ENCODE assay signal across 35 mouse cellular contexts in genomic region chr3:70218757-70219360, GRCm38 (mm10).
"Had no signal": no experiment of that assay in that cellular context is flagged by ENCODE, and none has a peak within 500 bp of the region (broad histone marks: within the 10 kb centered on the region; RNA-seq: fewer than 3 reads in every experiment).

No protein-coding gene starts in this region.

- H3K36me3 ChIP-seq: heart, embryonic 10.5 days; heart, embryonic 12.5 days; heart, embryonic 13.5 days; heart, embryonic 15.5 days; hindbrain, embryonic 10.5 days; hindbrain, embryonic 12.5 days; hindbrain, embryonic 13.5 days; hindbrain, embryonic 15.5 days; intestine, embryonic 15.5 days; kidney, embryonic 15.5 days had no signal

- H3K27ac ChIP-seq: heart, embryonic 10.5 days; heart, embryonic 13.5 days; heart, embryonic 15.5 days; hindbrain, embryonic 10.5 days; hindbrain, embryonic 12.5 days; hindbrain, embryonic 13.5 days; hindbrain, embryonic 14.5 days; hindbrain, embryonic 15.5 days; hindbrain, postnatal 0 days; intestine, embryonic 15.5 days; kidney, embryonic 15.5 days; kidney, postnatal 0 days; layer of hippocampus, adult 2 months had no signal

- H3K9ac ChIP-seq: heart, embryonic 12.5 days; heart, embryonic 13.5 days; heart, embryonic 15.5 days; hindbrain, embryonic 12.5 days; hindbrain, embryonic 13.5 days; hindbrain, embryonic 14.5 days; hindbrain, embryonic 15.5 days; intestine, embryonic 15.5 days; kidney, embryonic 15.5 days had no signal

- H3K9me3 ChIP-seq: heart, embryonic 10.5 days; heart, embryonic 12.5 days; heart, embryonic 13.5 days; heart, embryonic 15.5 days; hindbrain, embryonic 10.5 days; hindbrain, embryonic 12.5 days; hindbrain, embryonic 13.5 days; hindbrain, embryonic 15.5 days; intestine, embryonic 15.5 days; kidney, embryonic 15.5 days had no signal

- DNase-seq: heart, postnatal 10 days; heart, postnatal 14 days; heart, postnatal 36 days; heart, postnatal 4 days; kidney, adult 11 months; kidney, adult 18-20 months; kidney, adult 2 months; kidney, adult 8-10 months; kidney, adult 9 months; kidney, postnatal 10 days; kidney, postnatal 14 days; kidney, postnatal 25 days; kidney, postnatal 36 days; kidney, postnatal 4 days; layer of hippocampus, adult 9-11 months; layer of hippocampus, postnatal 36 days had no signal

- H3K4me2 ChIP-seq: heart, embryonic 11.5 days; heart, embryonic 12.5 days; heart, embryonic 13.5 days; heart, embryonic 15.5 days; hindbrain, embryonic 12.5 days; hindbrain, embryonic 13.5 days; hindbrain, embryonic 14.5 days; hindbrain, embryonic 15.5 days; intestine, embryonic 15.5 days; kidney, embryonic 15.5 days had no signal

- H3K4me3 ChIP-seq: heart, embryonic 10.5 days; heart, embryonic 12.5 days; heart, embryonic 13.5 days; heart, embryonic 15.5 days; hindbrain, embryonic 10.5 days; hindbrain, embryonic 12.5 days; hindbrain, embryonic 13.5 days; hindbrain, embryonic 15.5 days; intestine, embryonic 15.5 days; kidney, embryonic 15.5 days; layer of hippocampus, adult 2 months had no signal

- H3K27me3 ChIP-seq: heart, embryonic 12.5 days; heart, embryonic 13.5 days; heart, embryonic 15.5 days; hindbrain, embryonic 12.5 days; hindbrain, embryonic 13.5 days; hindbrain, embryonic 15.5 days; intestine, embryonic 15.5 days; kidney, embryonic 15.5 days had no signal

- H3K4me1 ChIP-seq: heart, embryonic 10.5 days; heart, embryonic 12.5 days; heart, embryonic 13.5 days; heart, embryonic 15.5 days; intestine, embryonic 15.5 days; kidney, embryonic 15.5 days had no signal

- ATAC-seq: hindbrain, embryonic 16.5 days; hindbrain, postnatal 0 days; inflammation-experienced regulatory T-cells, adult 6 months; intestine, embryonic 15.5 days; intestine, embryonic 16.5 days; intestine, postnatal 0 days had no signal
